Mouse (Mus musculus): Measurements from ENCODE around the gene Srcin1.

Gene Srcin1

GRCm38 (mm10) chr11:97556569-97557408, 19.2 kb downstream of the Srcin1 start:
- CTCF ChIA-PET: interaction anchor here (0.7 kb wide), 1 partner anchor 20 kb away, joined by 3 read pairs; no protein-coding TSS in a partner anchor

DNA sequence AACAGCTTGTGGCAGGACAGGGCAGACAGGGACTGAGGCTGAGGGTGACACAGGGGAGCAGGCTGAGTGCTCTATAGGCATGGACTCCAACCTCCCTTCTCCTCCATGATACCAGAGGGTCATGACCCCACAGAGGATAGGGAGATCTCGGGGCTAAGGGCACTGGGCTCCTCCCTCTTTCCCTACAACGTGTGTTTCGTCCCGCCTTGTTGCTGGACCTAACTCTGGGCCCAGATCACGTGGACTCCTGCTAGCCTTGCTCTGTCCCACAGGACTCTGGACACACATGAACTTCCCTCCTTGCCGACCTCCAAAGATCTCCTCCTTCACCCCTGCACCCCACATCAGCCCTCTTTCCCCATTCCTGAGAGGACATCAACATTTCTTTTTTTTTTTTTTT, 20.8 kb downstream of the Srcin1 start:
- CTCF ChIA-PET: no interaction called here

DNA sequence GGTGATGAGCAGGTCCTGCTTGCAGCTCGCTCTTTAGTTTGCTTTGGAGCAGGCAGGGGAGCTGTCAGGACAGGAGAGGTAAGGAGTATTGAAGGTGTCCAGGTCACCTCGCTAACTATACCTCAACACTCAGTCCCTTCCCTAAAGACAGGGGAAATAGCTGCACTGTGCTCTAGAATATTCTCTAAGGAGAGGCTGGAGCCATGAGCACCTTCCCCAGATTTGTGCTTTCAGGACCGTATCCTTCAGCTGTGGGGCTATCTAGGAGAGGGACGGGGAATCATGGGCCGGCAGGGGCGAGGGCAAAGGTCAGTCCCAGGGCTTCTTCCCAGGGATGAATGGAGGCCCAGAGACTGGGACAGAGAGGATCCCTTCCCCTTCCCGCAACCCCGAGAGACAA, 23.8 kb downstream of the Srcin1 start:
- CTCF ChIA-PET: interaction anchor here (0.6 to 0.9 kb wide), 2 partner anchors 12 to 402 kb away, joined by 5 to 8 read pairs; no protein-coding TSS in a partner anchor

DNA sequence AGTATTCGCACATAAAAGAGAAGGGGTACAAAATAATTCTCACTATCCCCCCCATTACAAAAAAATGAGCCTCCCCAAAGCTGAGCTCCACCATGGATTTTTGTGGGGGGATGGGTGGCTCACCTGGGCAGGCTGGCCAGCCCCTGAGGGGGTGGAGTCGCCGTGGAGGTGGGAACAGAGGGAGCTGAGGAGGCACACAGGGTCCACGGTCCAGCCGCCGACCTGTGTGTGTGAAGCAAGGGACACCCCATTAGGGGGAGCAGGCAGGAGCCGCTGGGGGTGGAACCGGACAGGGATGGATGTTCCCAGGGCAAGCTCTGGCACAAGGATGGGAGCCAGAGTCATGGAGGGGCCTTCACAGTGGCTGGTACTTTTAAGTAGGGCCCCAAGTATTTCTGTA, 27.2 kb downstream of the Srcin1 start:
- CTCF ChIA-PET: no interaction called here

- CTCF ChIA-PET: no interaction called here
These were observed 27.9 kb downstream of the Srcin1 start for GRCm38 (mm10) chr11:97547957-97548706.

DNA sequence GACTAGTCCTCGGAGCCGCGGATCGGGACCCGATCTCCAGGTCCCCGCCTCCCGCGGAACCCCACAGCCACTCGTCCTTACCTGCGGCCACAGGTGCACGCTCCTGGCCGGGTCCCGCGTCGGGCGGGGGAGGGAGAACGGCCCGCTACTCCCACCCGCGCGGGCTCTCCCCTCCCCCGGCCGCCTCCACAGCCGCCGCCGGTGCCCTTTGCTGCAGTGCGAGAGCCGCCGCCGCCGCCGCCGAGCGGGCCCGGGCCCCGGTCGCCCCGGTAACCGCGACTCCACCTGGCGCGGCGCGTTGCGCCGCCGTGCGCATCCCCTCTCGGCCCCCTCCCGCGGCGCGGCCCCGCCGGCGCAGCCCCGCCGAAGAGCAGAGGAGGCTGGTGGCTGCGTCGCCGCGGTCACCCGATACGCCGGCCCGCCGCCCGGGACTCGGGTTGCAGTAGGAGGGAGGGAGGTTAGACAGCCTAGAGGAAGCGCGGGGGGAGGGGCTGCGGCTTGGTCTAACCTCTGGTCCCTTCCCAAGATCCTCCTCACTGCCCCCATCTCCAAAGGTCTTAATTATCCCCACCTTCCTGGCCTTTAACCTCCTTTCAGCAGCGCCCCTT, 29.1 kb downstream of the Srcin1 start:
- CTCF ChIA-PET: no interaction called here

DNA sequence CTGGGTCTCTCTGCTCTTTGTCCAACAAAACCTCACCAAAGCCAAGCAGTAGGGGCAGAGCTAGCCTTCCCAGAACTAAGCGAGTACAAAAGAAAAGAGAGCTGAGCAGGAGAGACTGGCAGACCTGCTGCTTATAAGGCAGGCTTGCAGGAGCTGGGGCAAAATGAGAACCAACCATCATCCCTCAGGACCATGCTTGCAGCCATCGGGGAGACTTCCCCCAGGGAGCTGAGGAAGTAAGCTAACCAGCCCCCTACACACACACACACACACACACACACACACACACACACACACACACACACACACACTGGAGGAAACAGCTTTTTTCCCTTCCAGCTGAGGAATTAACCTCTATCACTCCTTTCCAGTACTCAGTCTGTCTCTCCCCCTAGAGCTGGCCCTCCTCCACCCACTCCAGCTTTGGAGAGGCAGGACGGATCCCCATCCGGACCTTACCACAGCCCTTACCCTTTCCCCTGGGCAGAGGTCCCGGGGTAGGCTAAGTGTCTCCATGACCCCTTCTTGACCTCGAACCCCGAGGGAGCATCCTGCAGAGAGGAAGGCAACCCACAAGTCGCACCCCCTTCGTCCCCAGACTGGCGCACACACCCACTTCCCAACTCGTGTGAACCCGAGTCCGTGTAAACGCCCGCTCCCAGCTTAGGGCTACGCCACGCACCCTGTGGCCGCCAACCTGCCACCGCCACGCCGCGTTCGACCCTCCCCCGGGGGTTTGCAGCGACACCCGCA, 30.0 kb downstream of the Srcin1 start:
- CTCF ChIA-PET: interaction anchor here (0.7 kb wide), 1 partner anchor 129 kb away, joined by 10 read pairs; no protein-coding TSS in a partner anchor

- CTCF ChIA-PET: no interaction called here
These were observed 32.1 kb downstream of the Srcin1 start for GRCm38 (mm10) chr11:97543883-97544282.

GRCm38 (mm10) chr11:97543181-97543733, 32.7 kb downstream of the Srcin1 start:
- CTCF ChIA-PET: interaction anchor here (0.5 kb wide), 1 partner anchor 88 kb away, joined by 3 read pairs; no protein-coding TSS in a partner anchor

- CTCF ChIA-PET: interaction anchor here (0.5 kb wide), 1 partner anchor 89 kb away, joined by 3 read pairs; no protein-coding TSS in a partner anchor
These were observed 33.5 kb downstream of the Srcin1 start for GRCm38 (mm10) chr11:97542171-97543150.

DNA sequence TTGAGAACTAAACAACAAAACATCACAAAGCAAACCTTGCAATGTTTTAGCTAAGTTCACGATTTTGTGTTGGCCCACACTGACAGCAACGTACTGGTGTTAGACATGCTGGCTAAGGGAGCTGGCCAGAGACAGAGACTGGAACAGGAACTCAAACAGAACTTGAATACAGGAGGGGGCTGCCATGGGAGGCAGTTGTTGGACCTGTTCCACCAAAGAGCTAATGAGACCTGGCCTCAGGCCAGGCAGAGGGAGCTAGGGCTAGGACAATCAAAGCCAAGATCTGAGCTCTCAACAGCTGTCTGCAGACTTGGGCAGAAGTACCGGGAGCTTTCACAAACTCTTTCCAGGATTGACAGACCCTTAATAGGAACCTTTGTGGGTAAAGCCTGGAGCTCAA, 35.4 kb downstream of the Srcin1 start:
- CTCF ChIA-PET: interaction anchor here (0.6 kb wide), 1 partner anchor 11 kb away, joined by 8 read pairs; no protein-coding TSS in a partner anchor

DNA sequence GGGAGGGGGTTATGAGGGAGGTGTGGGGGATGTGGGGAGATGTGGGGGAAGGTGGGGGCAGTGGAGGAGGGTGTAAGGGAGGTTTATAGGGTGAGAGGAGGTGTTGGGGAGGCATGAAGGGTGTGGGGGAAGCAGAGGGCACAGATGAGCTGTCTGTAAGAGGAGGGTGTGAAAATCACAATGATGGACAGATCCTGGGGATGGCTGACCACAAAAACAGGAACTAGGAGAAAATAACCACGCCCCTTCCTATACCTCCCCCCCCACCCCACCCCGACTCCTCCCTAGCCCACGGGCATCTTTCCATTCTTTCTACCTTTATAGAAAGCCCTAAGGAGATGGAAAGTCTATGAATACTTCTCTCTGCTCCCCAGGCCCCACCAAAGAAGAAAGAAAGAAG, 35.9 kb downstream of the Srcin1 start:
- CTCF ChIA-PET: interaction anchor here (0.6 kb wide), 1 partner anchor 12 kb away, joined by 8 read pairs; no protein-coding TSS in a partner anchor

GRCm38 (mm10) chr11:97539622-97540021, 36.4 kb downstream of the Srcin1 start:
- CTCF ChIA-PET: no interaction called here

GRCm38 (mm10) chr11:97537580-97538089, 38.4 kb downstream of the Srcin1 start:
- CTCF ChIA-PET: no interaction called here

- CTCF ChIA-PET: interaction anchor here (0.6 kb wide), 1 partner anchor 19 kb away, joined by 3 read pairs; no protein-coding TSS in a partner anchor
These were observed 39.0 kb downstream of the Srcin1 start for GRCm38 (mm10) chr11:97536835-97537579.

DNA sequence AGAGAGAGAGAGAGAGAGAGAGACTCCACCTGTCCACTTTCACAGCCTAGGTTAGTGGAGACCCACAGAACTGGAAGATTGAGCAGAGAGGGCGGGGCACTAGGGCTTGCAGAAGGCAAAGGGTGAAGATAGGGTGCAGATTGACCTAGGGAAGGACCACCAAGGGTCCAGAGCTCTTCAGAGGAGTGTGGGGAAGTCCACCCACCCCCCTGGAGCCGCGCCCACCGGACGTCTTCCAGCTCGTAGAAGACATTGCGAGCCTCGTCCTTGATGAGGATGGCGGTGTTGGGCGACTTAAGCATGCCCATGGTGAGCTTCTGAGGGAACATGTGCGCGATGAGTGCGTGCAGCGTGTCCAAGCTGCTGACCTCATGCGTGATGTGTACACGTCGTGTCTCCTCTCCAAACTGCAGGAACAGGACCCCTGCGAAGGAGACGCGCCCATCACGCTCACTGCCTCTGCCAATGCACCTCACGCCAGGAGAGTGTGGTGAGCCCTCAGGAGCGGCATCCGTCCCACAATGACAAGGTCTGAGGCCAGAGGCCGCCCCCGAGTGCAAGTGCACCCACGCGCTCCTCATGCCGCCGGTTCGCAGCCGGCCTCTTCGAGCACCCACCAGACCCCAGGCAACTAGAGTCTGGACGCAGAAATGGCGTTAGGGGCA, 39.8 kb downstream of the Srcin1 start:
- CTCF ChIA-PET: no interaction called here

- CTCF ChIA-PET: no interaction called here
These were observed 40.3 kb downstream of the Srcin1 start for GRCm38 (mm10) chr11:97535660-97536059.

- CTCF ChIA-PET: no interaction called here
These were observed 40.7 kb downstream of the Srcin1 start for GRCm38 (mm10) chr11:97535308-97535630.

Data from spleen, embryonic (tissue).